Mouse (Mus musculus): Measurements from ENCODE around the gene Meis2.

Gene Meis2

DNA sequence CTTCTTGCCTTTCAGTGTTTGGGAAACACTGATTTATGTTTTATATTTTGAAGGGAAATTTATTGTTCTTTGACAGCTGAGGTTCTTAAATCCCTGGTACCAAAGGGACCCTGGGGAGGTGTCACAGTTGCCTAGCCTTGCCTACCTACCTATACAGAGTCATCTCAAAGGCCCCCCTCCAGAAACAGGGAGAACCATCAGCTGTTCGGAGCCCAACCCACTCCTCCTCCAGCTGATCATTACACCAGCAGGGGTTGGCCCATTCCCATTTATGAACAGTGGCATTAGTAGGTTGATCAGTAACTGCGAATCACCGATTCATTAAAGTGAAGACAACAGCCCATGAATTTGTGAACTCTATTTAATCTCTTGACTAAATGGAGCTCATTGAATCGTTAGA, 176.4 kb downstream of the Meis2 start:
- DNase-seq = no peak

DNA sequence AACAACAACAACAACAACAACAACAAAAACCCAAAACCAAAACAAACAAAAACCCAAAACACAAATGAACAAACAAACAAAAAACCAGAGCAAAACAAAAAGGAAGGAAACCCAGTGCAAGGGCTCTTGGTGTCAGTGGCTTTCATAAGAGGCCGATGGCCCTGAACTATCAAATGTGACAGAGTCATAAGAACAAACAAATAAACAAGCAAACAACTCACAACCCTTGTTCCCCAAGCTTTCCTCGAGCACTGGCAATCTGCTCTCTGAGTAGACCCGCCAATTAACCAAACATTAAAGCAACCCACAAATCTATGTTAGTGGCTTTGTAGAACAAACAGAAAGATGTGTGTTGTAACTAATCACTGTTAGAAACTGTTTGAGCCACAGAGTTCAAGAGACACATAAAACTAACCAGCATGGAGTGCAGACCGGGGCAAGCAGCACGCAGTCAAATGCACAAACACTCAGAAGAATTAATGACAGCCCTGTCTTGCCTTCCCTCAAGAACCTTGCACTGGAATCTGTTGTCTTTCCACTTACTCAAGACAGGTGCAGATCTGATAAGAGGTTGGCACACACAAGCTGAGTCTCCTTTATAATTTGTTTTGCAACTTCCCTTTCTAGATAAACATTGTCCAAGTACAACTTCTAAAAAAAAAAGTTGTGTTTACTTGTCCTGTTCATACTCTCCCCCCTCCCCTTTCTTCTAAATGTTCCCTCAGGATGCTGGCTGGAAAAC, 177.1 kb downstream of the Meis2 start:
- DNase-seq = peak; percentile 5

DNA sequence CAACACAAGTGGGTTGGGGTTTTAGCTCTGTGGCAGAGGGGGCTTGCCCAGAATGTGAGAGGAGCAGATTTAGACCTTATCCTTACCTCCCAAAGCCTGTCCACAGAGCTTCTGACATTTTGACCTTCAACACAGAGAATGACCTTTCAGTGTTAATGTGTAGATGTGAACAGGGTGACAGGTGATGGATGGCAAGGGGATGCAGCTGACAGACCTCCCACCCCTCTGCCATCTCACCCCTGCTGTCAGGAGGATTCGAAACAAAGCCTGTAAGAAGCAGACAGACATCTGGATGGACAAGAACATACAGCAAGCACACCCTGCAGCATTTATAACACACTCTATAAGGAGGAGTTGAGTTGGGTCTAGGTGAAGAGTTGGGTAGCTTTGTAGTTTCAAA, 178.0 kb downstream of the Meis2 start:
- DNase-seq = no peak

DNA sequence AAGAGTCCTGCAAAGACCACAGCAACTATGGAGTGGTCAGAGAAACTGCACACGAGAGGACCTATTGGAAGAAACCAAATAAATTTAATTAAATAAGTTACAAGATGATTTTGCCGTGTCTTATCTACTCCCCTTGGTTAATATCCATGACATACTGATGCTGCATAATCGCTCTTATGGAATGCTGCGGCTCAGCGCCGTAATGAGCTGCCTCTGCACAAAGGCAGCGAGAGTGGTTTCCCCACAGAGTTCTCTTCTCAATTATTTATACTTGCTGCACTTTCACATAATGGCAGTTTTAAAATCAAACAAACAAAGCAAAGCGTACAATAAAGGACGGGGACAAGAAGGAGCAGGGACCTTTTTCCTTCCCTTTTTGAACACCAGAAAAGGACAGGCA, 181.5 kb downstream of the Meis2 start:
- no peak for DNase-seq

DNA sequence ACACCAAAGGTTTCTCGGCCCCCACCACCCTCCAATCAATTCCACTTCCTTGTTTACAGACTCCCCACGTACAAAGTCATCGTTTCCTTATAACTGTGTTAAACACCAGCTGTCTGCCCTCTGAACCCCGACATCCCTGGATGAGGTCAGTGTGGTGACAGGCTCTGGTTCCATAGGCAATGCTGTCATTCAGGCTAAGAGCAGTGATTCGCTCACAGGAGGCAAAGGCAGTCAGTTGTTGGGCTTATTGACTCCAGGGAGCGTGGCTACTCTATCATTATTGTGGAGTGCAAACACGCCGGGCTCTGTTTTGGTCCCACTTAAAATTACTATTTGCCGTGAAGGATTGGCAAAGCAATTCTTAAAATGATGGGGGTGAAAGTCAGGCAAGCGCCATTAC, 182.1 kb downstream of the Meis2 start:
- no peak for DNase-seq

DNA sequence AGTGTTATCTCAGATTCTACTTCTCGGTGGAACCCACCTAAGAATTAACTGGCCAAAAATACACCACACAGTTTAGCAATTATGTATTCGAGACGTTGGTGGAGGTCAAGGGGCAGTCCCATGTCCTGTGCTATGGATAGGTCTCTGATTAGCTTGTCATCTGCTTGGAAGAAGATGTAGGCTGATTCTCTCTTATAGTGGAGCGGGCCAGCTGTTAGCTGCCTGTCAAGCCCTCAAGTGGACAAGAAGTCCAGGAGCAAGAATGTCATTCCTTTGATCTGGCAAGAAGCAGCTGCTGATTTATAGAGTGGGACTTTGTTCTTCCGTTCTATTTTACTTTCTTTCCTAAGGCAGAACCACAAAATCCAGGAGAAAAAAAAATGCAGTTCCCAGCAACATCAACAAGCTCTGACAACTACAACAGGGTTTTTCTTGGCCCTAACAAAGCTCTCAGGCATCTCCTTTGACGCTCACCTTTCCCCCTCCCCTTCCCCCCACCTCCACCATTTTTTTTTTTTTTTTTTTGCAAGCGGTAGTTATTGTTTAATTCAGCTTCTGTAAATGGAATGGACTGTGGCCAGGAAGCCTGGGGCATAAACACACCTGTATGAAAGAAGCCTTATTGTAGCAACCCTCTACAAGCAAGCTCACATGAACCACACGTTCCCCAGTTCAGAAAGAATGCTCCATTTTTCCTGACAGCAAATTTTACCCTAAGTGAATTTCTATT, 189.7 kb downstream of the Meis2 start:
- no peak for DNase-seq

DNA sequence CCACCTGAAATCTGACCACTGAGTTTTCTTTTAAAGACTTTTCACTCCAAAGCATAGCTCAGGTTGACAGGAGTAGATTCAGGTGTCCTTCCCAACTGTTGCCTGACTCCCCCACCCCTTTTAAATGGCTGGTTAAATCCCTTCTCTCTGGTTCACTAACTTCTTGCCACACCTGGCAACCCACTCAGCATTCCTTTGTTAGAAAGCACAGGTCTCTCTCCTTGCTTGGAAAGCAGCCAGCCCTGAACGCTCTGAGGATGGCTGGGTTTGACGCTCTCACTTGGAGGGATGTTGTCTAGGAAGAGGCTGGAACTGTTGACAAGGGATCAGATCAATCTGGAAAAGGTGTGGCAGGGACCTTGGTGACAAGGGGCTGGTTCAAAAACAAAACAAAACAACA, 192.8 kb downstream of the Meis2 start:
- DNase-seq = no peak

DNA sequence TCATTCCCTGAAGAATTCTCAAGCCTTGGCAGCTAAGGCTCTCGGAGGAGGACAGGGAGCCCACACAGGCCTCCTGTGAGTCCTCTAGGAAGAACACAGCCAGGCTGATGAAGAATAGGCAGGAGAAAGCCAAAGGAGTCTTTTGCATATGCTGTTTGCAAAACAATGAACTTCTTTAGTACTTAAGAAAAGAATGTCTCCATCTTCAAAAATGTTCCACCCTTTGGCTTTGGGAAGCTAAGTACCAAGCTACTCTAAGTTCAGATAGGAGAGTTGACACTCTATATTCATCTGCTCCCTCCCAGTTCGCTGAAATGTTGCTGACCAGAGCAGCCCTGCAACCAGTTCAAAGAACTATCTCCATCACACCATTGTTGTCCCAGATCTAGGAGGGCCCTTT, 195.7 kb downstream of the Meis2 start:
- no peak for DNase-seq

DNA sequence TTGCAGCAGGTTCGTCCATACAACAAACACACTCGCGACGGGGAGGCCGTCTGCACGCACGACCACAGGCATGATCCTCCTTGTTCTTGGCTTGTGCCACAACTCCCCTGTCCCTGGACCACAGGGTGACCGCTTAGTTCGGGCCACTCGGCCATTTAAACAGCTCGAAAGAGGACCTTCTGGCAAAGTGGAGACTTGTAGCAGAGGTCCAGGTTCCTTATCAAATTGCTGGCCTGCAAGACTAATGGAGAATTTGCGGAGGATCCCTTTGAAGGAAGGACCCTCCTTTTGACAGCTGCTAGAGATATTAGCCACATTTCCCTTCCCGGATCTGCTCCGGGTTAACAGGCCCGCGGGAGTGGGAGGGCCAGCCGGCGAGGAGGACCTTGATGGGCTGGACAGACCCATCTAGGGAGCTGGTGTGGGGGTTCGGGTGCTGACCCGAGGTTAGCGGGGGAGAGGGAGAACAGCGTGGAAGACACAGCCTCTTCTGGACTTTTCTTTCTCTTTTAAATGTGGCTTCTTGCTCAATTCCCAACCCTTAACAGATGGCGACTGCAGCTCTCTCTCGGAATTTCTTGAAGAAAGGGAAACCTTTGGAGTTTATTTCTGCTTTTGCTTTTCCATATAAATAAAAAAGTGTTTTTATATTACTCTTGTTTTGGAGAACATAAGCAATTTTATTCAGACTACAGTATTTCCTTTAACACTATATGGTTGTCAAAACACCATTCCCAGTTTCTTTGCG, 204.9 kb downstream of the Meis2 start:
- no peak for DNase-seq

DNA sequence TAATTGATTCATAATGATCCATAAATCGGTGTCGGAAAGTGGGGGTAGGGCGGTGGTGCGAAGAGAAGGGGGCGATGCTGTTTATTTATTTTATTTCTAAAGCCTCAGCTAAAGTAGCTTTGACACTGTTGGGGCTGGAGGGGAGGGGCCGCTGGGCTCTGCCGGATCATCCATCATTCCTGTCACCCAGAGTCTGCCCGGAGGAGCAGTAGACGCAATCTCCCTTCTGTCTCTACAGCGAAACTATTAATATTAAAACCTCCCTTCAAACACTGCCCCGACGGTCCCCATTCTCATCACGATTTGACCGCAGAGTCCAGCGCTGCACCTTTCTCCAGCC, 205.5 kb downstream of the Meis2 start:
- no peak for DNase-seq

DNA sequence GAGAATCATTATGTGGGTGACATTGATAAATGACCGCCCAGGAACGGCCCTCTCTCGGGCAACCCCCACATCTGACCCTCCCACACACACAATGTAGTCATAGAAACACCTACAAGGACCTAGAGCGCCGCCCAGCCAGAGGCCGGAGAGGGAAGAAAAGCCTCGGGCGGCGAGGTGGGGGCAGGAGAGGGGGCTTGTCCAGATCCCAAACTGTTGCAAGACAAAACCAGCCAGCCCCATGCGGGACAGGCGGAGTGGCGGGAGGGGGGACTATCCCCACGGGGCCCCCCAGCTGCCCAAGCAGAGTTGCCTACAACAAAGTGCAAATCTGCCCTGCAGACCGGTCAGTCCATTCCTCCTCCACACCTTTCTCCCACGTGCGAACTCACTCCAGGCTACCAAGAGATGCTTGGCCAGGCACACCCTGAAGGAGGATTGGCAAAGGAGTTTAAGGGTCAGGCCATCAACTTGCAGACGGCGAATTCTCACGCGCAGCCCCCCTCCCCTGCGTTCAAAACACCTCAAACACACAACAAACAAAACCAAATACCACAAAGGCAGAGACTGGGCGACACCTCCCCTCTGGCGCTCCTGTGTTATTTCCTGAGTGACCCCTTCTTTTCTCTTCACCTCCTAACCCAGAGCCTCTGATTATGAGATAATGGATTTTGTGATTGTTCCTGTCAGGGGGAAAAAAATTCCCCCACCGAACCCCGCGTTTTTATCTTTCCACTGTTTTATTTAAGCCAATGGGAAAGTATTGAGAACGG, 206.1 kb downstream of the Meis2 start:
- no peak for DNase-seq

DNA sequence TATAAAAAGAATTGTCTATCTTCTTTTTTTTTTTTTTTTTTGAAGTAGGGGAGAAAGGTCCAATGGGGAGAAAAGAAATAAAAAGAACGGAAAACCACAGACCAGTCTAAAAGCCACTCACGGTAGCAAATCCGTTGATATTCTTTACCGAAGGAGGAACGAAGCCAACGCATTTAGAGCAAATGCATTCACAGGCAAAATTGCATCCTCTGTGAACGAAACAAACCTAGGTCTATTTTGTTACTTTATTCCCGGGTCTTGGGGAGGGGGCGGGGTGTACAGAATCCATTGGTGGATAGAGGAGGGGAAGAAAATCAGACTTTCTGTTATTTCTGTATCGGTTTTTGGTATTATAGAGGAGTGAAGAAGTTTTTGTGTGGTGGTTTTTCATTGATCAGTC, 206.7 kb downstream of the Meis2 start:
- DNase-seq = no peak

DNA sequence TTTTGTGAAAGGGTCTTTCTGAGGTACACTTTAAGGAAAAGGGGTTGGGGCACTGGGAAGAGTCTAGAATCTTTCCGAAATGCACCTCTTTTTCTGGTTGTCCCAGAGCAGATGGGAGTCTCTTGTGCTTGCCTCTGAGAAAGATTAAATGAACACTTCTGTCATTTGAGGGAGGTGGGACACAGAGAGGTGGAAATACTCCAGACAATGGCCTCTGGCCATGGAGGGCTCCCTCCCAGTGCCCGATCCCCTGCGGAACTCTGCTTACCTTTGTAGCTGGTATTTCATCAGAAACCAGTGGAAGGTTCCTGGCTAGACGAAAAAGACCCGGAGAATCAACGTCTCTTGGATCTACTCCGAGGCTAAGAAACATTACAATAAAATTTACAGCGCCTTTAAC, 207.4 kb downstream of the Meis2 start:
- DNase-seq = no peak

DNA sequence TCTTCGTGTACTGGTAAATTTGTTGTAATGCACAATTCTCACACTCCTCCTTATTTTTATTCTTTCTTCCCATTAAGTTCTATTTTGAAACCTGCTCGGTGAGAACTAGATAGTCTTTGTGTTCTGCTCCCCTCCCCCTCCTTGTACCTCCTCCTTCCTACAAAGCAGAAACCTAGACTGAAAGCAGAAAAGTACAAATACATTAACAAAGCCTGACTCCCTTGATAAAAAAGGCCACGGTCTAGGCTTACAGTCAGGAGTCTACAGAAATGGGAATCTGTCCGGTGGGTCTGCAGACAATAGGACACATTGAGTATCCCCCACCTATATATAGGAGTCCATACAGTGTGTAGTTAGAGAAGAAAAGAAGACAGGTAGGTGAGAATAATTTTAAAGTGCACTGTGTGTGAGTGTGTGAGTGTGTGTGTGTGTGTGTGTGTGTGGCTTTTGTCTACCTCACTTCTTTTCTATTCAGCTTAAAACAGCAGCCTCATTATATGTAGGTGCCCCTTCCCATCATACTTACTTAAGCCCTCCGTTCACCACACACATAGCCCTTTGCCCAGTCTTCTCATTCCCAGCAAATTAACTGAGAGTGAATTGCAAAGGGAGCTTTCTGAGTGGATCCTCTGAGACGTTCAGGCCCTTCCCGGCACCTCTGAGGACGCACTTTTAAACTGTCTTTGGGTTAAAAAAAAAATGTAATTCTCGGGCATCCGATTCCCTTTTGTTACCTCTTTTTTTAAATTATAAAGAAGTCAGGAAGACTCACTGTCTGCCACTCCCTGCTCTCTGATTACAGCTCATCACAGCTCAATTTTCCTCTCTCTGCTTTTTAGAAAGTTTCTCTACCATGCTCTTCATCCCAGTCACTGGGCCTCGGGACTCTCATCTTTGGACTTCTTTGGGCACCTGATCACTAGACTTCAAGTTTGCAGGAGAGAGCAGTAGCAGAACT, 208.2 kb downstream of the Meis2 start:
- DNase-seq = no peak

DNA sequence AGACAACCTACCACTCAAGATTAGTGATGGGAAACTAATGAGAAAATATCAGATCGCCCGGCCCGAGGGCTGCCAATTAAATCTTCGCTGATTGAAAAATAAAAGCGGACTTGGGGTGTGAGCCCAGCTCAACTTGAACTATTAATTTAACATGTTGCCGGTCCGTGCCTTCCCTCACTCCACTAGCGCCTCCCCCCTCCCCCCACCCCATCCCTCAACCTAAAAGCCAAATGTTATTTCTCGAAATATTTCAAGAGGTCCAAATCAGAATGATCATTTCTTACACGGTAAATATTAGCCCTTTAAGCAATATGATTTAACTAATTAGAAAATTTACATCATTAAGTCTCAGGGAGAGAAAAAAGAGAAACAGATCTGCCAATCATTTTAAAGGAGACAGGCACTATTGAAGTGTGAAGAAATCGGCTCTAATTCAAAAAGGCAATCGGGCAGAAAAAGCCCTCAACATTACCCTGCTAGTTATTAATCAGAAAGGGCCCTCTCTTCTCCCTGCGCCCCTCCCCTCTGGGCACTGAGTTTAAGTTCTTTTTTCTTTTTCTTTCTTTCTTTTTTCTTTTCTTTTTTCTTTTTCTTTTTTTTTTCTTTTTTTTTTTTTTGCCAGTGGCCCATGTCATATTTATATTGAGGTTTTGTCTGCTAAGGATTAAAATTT, 209.1 kb downstream of the Meis2 start:
- DNase-seq = no peak

DNA sequence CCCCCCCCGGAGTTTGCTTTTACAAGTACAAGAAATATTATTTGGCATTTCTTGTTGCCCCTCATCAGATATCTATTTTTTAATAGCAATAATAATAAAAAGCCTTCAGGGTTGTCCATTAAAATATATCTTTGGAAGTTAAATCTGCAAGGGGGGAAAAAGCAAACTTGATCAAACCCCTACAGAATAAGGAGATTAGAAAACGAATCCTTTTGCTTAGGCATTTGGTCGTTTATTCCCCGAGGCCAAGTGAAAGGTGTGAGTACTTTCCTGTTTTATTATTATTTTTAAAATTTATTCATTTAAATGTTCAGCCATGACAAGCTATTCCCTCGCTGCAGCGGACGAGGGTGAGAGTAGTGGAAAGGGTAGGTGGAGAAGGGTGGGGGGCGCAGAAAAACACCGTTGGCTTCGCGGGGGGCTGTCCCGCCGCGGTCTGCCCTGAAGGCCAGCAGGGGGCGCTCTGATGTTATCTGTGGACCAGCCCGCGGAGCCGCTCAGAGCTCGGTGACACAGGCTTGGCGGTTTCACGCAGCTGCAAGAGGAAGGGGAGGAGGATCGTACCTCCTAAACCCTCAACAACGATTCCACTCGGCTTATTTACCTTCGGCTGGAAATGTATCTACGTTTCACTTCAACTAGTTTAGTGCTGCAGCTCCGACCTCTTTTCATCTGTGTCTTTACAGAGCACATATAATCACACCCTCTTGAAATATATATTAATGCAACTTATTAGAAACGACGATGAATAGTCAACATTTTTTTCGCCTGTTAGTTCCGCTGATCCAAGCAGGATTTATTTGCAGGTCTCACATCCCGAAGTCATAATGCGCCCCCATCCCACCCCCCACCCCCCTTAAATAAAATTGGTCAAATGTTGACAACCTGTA, 209.9 kb downstream of the Meis2 start:
- peak; percentile 86 for DNase-seq

DNA sequence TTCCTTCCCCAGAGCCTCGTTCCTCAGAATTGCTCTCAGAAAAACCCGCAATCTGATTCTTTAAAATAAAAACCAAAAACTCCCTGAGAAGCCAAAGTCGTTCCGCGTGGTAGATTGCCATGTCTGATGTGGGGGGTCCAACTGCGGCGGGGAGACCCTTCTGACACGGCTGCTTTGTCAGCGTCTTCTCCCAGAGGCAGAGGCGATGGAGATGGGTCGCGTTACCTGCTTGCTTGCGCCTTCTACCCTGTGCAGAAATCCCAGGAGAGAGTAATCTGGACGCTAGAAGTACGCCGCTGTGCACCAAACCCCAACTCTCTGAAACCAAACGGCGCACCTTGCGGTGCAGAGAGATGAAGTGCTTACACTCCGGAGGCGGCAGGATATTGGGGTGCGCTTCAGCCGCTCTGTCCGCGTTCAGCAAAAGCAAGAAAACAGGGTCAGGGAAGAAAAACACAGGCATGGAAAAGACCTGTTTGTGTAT, 210.8 kb downstream of the Meis2 start:
- no peak for DNase-seq

DNA sequence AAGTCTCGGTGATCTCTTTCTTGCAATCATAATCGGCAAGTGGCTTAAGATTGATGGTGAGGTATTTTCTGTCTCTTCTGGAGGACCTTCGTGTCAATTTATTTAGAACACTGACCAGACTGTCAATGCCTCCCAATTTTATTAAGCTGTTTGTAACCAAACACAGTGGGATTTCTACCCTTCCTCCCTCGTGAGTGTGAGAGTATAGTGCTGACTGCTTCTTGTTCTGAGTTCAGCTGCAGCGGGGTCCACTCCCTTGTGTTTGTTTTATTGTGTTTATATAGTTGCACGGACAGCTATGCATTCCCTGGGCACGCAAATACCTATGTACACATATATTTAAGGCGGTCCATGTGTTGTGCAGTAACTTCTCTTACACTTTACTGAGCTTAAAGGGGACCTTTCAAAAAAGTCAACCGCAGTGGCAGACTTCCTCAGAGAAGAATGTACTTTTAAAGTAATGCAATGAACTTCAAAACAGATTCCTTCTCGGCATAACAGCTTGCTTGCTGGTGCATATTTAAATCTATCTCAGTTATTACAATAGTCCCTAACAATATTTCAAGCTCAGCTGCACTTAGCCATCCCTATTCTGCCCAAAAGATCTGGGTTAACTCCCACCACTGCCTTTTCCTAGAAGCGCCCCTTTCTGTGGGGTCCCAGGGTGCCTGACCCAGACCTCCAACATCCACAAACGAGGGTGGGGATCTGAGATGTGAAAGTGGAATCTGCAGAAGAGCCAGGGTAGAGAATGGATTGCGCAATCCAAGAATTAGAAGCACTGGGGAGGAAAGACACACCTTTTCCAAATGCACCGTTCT, 211.4 kb downstream of the Meis2 start:
- no peak for DNase-seq

DNA sequence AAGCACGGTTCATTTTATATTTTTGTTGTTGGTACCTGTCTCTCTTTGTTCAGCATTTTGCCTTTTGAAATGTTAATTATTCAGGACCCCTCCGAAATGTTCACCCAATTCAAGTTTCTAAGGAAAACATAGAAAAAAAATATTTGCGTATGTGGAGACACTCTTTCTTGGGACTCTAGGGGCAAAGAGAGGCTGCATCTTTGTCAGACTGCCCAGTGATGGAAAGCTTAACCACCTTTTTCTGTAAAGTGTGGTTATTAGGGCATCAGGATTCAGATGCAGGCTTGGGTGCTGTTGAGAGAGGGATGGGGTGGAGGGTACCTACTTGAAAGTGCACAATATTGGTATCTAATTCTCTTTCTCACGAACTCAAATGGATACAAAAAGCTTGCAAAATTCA, 212.4 kb downstream of the Meis2 start:
- DNase-seq = no peak
